Mouse (Mus musculus) embryonic facial prominence, embryonic 14.5 days (tissue): Measurements from ENCODE around the gene Cdk11b. TPM values are rescaled to one million over a fixed set of nuclear protein-coding genes. Genes with fewer than 3 reads are reported as not detected.
"Not testable (repeated sequence)": the region's sequence is repeated elsewhere in the genome, so short reads cannot be mapped to it uniquely, and the experiment has no call there.

Experiments used
- ATAC-seq: fragments of 200-750 bp; cut with Nextera tagmentation; 2 replicates; pipeline ENCODE4 v1.8.0; 2017; ENCODE audit warnings: low read depth, moderate number of reproducible peaks, moderate TSS enrichment
- DNase-seq: peaks from one replicate; pipeline ENCODE4 v3.0.0-alpha.2; 2015; ENCODE audit warnings: low spot score
- H3K27ac ChIP-seq: fragments of 300-500 bp; sonication (generic); replicated peaks from 2 replicates; pipeline ENCODE4 v1.5.1; 2014; ENCODE audit warnings: low read depth, mild to moderate bottlenecking, low read length, moderate library complexity
- H3K27me3 ChIP-seq: fragments of 300-500 bp; sonication (generic); replicated peaks from 2 replicates; pipeline ENCODE4 v1.6.1; 2014; ENCODE audit warnings: low read length; ENCODE audit not compliant: control insufficient read depth, insufficient read depth
- H3K36me3 ChIP-seq: fragments of 300-500 bp; sonication (generic); 2 replicates; pipeline ENCODE4 v1.6.1; 2014; ENCODE audit warnings: low read length, mixed read lengths; ENCODE audit not compliant: control insufficient read depth, insufficient read depth
- H3K4me1 ChIP-seq: fragments of 300-500 bp; sonication (generic); 2 replicates; pipeline ENCODE4 v1.6.1; 2014; ENCODE audit warnings: antibody characterized with exemption, low read length; ENCODE audit not compliant: control insufficient read depth, insufficient read depth
- H3K4me2 ChIP-seq: fragments of 300-500 bp; sonication (generic); 2 replicates; pipeline ENCODE4 v1.6.1; 2014; ENCODE audit warnings: low read depth, mild to moderate bottlenecking, low read length, moderate library complexity, mixed read lengths
- H3K4me3 ChIP-seq: fragments of 300-500 bp; sonication (generic); 2 replicates; pipeline ENCODE4 v1.5.1; 2014; ENCODE audit warnings: low read depth, mild to moderate bottlenecking, low read length
- H3K9ac ChIP-seq: fragments of 300-500 bp; sonication (generic); 2 replicates; pipeline ENCODE4 v1.6.1; 2014; ENCODE audit warnings: low read depth, mild to moderate bottlenecking, low read length, moderate library complexity, mixed read lengths
- H3K9me3 ChIP-seq: fragments of 300-500 bp; sonication (generic); 2 replicates; pipeline ENCODE4 v1.6.1; 2016; ENCODE audit warnings: low read length; ENCODE audit not compliant: control insufficient read depth
- WGBS: fragments of 180-500 bp; shearing (Covaris S2); extraction: QIAGEN DNeasy Blood & Tissue Kit; methylation state at CpG from one replicate; pipeline ENCODE4 v1.1.7; 2014; 5-methylcytosine and 5-hydroxymethylcytosine counted together
- polyA plus RNA-seq: library from polyadenylated mRNA; unstranded; fragments of >200 nt; fragmentation: Nextera tagmentation; extraction: Ambion mirVana; gene quantifications from 2 replicates; pipeline ENCODE4 v1.2.1, GENCODE M21; 2014

Gene Cdk11b
- polyA plus RNA-seq, 1 experiment from 2014 or later, result 47.1 TPM

GRCm38 (mm10) chr4:155669598-155670075 lies 45.0 kb downstream of the Cdk11b start:
- Histone ChIP-seq H3K27me3 (no peaks in the 10 kb centered on the region), H3K9ac (peak overlapping the region; percentile 86), H3K27ac (no peak overlapping the region; the same call in 1 of the 2 replicates), H3K4me2 (peak overlapping the region; percentile 87), H3K9me3 (no peaks in the 10 kb centered on the region), H3K4me1 (0 out of 2 replicates have a peak, but pooled peaks cover 5% of the 10 kb centered on the region), H3K4me3 (peak overlapping the region; percentile 86), H3K36me3 (no peaks in the 10 kb centered on the region; the same call in 1 of the 2 replicates)
- under 1% methylated on average over 8 of the region's 8 CpGs for WGBS
- no peak for DNase-seq
- no peak for ATAC-seq

GRCm38 (mm10) chr4:155670236-155670635 lies 45.6 kb downstream of the Cdk11b start:
- H3K27me3 ChIP-seq, H3K27ac ChIP-seq, H3K36me3 ChIP-seq, H3K9me3 ChIP-seq, H3K9ac ChIP-seq, H3K4me1 ChIP-seq, H3K4me2 ChIP-seq, H3K4me3 ChIP-seq, DNase-seq, ATAC-seq: not testable (repeated sequence)
- WGBS, result 64% methylated on average over 4 of the region's 4 CpGs

DNA sequence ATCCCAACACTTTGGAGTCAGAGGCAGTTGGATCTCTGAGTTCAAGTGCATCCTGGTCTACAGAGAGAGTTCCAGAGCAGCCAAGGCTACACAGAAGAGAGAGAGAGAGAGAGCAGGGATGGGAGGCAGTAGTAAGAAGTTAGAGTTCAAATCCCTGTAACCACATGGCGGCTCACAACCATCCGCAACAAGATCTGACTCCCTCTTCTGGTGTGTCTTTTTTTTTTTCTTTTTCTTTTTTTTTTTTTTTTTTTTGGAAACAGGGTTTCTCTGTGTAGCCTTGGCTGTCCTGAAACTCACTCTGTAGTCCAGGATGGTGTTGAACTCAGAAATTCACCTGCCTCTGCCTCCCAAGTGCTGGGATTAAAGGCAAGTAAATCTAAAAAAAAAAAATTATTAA lies 47.4 kb downstream of the Cdk11b start:
- Histone ChIP-seq H3K9ac (no peak overlapping the region), H3K36me3 (no peaks in the 10 kb centered on the region), H3K27ac (no peak overlapping the region), H3K4me2 (no peak overlapping the region), H3K9me3 (no peaks in the 10 kb centered on the region), H3K4me3 (no peak overlapping the region), H3K27me3 (no peaks in the 10 kb centered on the region), H3K4me1 (0 out of 2 replicates have a peak, but pooled peaks cover 5% of the 10 kb centered on the region)
- no peak for DNase-seq
- 61% methylated on average over 2 of the region's 2 CpGs for WGBS
- ATAC-seq, result no peak

- no peaks in the 10 kb centered on the region for H3K9me3 ChIP-seq
- H3K9ac ChIP-seq, result no peak overlapping the region
- no peaks in the 10 kb centered on the region for H3K36me3 ChIP-seq
- 79% methylated on average over 2 of the region's 2 CpGs for WGBS
- no peaks in the 10 kb centered on the region for H3K27me3 ChIP-seq
- no peaks in the 10 kb centered on the region for H3K4me1 ChIP-seq
- H3K4me3 ChIP-seq, result no peak overlapping the region
- H3K4me2 ChIP-seq, result no peak overlapping the region
- no peak overlapping the region for H3K27ac ChIP-seq
- ATAC-seq (no peak), DNase-seq (no peak)
Observed at GRCm38 (mm10) chr4:155675991-155676390, 51.3 kb downstream of the Cdk11b start.

DNA sequence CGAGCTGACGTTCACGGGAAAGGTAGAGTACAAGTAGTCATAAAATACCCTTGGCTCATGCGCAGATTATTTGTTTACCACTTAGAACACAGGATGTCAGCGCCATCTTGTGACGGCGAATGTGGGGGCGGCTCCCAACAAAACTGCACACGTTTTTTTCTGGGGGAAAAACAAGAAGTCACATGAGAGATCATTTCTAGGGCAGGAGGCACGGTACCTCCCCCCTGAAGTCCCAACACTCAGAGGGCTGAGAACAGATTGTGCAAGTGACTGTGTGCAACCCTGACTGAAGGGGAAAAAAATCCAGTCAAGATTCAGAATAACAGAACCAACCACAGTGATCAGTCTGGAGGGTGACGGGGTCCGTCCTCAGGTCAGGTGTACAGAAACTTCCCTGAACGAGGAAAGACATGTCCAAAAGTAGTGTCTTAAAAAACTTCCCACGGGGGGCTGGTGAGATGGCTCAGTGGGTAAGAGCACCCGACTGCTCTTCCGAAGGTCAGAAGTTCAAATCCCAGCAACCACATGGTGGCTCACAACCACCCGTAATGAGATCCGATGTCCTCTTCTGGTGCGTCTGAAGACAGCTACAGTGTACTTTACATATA lies 59.1 kb downstream of the Cdk11b start:
- not testable (repeated sequence) for H3K27me3 ChIP-seq, H3K36me3 ChIP-seq, H3K4me1 ChIP-seq, H3K4me3 ChIP-seq, H3K9ac ChIP-seq, H3K9me3 ChIP-seq, H3K27ac ChIP-seq, DNase-seq, ATAC-seq, H3K4me2 ChIP-seq
- 89% methylated on average over 15 of the region's 19 CpGs for WGBS

- not testable (repeated sequence) for H3K27ac ChIP-seq, DNase-seq, H3K27me3 ChIP-seq, H3K9me3 ChIP-seq, H3K4me1 ChIP-seq, ATAC-seq, H3K4me2 ChIP-seq, H3K9ac ChIP-seq, H3K36me3 ChIP-seq, H3K4me3 ChIP-seq
- WGBS, result 79% methylated on average over 4 of the region's 4 CpGs
Observed at GRCm38 (mm10) chr4:155687764-155688163, 63.1 kb downstream of the Cdk11b start.

DNA sequence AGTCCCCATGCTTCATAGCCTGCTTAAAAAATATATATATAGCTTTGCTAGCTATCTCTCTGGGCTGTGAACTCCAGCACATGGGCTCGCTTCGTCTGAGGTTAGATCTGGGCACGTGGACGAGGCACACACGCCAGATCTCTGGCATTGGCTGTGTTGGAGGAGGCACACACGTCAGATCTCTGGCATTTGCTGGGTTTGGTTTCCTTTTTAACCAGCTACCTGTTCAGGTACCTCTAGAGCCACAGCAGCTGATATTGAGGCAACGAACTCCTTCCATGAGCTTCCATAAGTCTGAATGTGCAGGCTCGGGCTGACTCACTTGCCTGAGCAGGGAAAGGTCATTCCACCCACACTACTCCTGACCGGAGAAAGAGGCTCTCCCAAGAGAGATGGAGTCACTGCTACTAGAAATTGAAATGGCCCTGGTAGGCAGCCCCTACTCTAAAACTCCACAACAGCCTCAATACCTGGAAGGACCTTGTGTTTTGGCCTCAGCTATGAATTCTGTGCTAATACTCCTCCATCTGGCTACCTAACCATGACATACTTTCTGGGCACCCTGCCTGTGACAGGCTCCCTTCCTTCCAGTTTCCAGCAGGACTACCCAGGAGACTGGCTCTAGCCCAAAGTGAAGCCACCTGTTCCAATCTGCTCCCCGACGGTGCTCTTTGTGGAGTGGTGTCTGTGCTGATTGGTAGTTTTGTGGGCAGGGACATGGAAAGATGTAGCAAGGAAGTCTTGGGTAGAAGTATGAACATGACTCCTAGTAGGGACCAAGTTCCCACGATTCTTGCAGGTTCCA lies 66.1 kb downstream of the Cdk11b start:
- Histone ChIP-seq H3K9me3 (no peaks in the 10 kb centered on the region), H3K4me1 (peaks cover 8% of the 10 kb centered on the region), H3K36me3 (no peaks in the 10 kb centered on the region), H3K4me3 (no peak overlapping the region), H3K27ac (no peak overlapping the region), H3K9ac (no peak overlapping the region), H3K4me2 (no peak overlapping the region), H3K27me3 (no peaks in the 10 kb centered on the region; the same call in 1 of the 2 replicates)
- WGBS, result 81% methylated on average over 12 of the region's 12 CpGs
- DNase-seq, result no peak
- no peak for ATAC-seq

DNA sequence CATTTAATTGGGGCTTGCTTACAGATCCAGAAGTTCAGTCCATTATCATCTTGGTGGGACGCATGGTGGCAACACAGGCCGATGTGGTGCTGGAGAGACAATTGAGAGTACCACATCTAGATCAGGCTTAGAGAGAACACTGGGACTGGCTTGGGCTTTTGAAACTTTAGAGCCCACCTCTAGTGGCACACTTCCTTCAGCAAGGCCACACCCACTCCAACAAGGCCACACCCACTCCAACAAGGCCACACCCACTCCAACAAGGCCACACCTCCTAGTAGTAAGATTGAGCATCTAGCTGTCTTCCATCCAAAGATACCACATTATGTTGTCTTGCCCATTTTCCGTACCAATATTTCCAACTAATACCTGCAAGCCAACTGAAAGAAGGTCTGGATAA lies 67.8 kb downstream of the Cdk11b start:
- H3K4me1 ChIP-seq, result peaks cover 16% of the 10 kb centered on the region
- H3K4me3 ChIP-seq, result no peak overlapping the region
- H3K9me3 ChIP-seq, result no peaks in the 10 kb centered on the region
- H3K9ac ChIP-seq, result no peak overlapping the region
- H3K4me2 ChIP-seq, result no peak overlapping the region
- H3K27ac ChIP-seq, result no peak overlapping the region
- H3K27me3 ChIP-seq, result no peaks in the 10 kb centered on the region; the same call in 1 of the 2 replicates
- H3K36me3 ChIP-seq, result no peaks in the 10 kb centered on the region
- no peak for DNase-seq
- no peak for ATAC-seq
- 94% methylated on average over 3 of the region's 3 CpGs for WGBS
